Mouse (Mus musculus) cerebellum, postnatal 36 days (tissue): ENCODE data around the gene Crispld2.

ENCODE experiments used
- DNase-seq, 2 experiments: peaks; one replicate each; pipeline ENCODE4 v3.0.0; 2021 to 2022; ENCODE audit warnings: mixed read lengths in 2 of 2

Gene Crispld2

GRCm38 (mm10) chr8:120072259-120072658 lies 80.0 kb downstream of the Crispld2 start:
- peak; percentile 69 to 76 for DNase-seq

DNA sequence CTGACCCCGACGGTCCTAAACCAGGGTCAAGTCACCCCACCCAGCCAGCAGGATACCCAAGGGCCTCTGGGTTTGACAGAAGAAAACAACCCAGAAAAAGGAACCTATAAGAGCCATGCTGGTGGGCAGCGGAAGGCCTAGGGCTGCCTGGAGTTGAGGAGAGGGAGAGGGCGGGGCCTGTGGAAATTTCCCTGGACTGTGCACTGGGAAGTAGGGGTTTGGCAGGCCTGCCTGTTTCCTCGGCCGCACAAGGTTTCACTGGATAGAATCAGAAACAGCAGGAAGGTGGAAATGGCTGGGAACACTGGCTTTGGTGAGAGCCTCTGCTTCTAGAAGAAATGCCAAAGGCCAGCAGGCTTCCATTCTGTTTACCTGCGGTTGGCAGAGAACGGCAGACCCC lies 80.6 kb downstream of the Crispld2 start:
- peak in 1 of 2 experiments; percentile 33 for DNase-seq

GRCm38 (mm10) chr8:120074516-120074915 lies 82.3 kb downstream of the Crispld2 start:
- no peak for DNase-seq

- no peak for DNase-seq
These were observed 83.1 kb downstream of the Crispld2 start for GRCm38 (mm10) chr8:120075347-120075746.

- peak; percentile 83 to 88 for DNase-seq
These were observed 85.8 kb downstream of the Crispld2 start for GRCm38 (mm10) chr8:120078080-120078479.

DNA sequence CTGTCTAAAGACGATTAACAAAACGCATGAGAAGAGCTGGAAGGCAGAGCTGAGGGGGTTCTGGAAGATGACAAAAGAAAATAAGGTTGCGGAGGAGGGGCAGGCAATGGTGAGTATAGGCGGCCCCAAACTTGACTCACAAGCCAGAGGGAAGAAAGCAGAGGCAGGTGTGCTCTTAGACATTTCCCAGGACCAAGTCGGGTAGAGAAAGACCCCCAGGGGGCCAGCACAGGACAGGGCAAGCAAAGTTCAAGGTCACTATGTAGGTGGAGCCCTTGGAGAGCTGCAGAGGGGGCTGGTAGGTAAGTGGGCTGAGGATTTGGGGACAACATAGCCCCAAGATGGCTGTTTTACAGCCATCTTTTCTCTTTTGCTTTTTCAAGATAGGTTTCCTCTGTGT lies 87.1 kb downstream of the Crispld2 start:
- DNase-seq: no peak

GRCm38 (mm10) chr8:120083261-120083660 lies 91.0 kb downstream of the Crispld2 start:
- DNase-seq: peak; percentile 41 to 43

GRCm38 (mm10) chr8:120084783-120085182 lies 92.5 kb downstream of the Crispld2 start:
- no peak for DNase-seq

DNA sequence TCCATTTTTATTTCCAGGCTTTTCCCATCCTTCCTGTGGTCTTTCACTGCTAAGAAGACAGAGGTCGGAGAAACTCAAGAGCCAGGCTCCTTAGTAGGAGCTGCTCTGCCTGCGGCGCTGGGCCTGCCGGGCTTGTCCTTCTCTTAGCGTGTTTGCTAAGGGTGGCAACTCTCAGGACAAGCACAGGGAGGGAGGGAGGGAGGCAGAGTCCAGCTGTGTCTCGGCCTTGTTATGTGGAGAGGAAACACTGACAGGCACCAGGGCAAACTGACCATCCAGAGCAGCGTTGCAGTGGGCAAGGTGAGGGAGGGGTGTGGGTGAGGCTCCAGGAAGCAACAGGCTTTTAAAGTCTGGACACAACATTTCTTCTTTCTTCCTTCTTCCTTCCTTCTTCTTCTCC lies 97.3 kb downstream of the Crispld2 start:
- no peak for DNase-seq

GRCm38 (mm10) chr8:120091032-120091431 lies 98.8 kb downstream of the Crispld2 start:
- DNase-seq: peak; percentile 62 to 66

DNA sequence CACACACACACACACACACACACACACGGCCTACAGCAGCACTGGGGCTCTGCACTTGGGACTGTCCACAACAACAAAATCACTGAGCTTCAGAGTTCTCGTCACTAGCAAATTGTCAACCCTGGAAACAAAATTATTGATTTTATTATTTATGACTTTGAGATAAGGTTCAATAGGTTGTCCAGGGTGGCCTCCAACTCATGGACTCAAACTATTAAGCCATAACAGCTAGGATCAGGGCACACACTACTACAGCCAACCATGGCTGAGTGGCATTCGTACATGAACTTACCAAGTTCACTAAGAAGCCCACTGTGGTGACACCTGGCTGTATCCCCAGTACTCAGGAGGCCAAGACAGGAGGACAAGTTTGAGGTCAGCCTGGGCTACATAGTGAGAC lies 100.9 kb downstream of the Crispld2 start:
- no peak for DNase-seq

- no peak for DNase-seq
These were observed 102.6 kb downstream of the Crispld2 start for GRCm38 (mm10) chr8:120094801-120095200.

DNA sequence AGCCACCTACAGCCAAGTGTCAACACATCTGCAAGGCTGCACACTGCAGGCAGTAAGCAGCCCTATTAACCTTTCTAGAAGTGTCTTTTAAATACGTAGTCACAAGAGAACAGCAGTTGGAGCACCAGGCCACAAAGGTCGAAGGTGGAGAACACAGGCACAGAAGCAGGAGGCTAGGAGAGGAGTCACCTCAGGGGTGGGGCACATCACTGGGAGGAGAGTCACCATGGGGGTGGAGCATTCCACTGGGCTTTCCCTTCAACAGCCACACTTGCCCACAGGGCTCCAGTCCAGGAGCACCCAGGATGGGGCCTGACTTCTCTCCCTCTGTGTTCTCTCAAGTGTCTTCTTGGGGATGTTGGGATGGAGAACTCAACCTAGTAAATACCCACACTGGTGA lies 104.2 kb downstream of the Crispld2 start:
- no peak for DNase-seq

DNA sequence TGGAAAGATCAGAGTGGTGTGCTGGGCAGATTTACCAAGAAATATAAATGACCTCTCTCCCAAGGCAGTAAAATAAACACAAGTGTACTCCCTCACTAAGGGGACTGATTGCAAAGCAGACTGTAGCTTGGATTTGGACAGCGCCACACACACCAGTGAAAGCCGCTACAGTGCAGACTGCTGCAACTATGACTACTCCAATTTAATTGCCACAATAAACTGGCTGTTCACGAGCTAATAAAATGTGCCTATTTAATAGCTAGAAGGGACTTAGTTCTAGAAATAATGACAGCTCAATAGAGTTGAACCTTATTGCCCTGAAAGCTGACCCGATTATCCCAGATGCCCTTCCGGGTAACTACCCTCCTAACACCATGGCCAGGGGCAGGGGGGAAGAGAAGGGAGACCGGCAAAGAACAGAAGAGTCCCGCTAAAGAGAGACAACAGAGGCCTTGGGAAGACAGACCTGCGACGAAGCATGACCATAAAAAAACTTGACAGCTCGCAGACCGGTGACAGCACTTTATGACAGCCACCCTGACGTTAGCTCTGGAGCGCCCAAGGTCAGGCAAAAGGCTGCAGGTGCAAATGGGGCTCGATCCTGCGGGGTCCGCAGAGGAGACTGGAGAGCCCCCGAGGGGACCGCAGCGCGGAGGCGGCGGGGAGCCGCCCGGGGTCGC lies 108.3 kb downstream of the Crispld2 start:
- peak in 1 of 2 experiments; percentile 29 for DNase-seq

- DNase-seq: peak; percentile 80 to 87
These were observed 109.1 kb downstream of the Crispld2 start, which contains the start of gene Zdhhc7 for GRCm38 (mm10) chr8:120101068-120101972. TSS of gene Zdhhc7 (minus strand) at chr8:120101482.
